Mouse (Mus musculus): ENCODE data around the gene Gm26602.

DNA sequence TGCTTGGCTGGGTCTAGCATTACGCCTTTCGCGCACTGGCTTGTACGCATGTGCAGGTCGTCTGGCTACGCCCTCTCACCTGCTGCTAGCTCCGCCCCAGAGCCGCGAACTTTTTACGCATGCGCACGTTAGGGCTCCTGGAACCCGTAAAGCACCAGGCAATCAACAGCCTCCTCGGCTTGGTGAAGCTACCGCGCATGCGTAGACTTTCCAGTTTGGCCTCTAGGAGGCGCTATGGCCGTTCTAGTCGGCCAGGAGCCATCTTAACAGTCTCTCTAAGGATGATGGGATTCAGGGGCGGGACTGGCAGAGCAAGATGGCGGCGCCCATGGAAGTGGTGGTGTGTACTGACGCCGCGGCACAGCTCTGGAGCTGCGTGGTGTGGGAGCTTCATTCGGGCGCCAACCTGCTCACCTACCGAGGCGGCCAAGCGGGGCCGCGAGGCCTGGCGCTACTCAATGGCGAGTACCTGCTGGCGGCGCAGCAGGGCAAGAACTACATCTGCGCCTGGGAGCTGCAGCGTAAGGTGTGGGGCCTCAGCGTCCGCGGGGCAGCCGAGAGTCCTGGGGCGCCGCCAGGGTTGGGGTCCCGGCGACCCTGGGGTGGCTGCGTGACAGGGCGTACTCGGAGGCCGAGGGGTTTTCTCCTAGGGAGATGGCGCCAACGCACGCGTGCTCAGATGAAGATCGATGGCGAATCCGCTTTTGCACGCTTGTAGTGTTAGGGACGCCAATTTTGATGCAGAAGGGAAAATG, 49.4 kb downstream of the Gm26602 start, which contains the start of gene Wdr18:
- TF ChIP-seq GATA1 (IDR thresholded peaks at IDR 0.05; ENCODE audit: borderline replicate concordance, low read length) (no peak), FLI1 (IDR thresholded peaks at IDR 0.05; ENCODE audit: low read length) (no peak)

Measured in megakaryocyte, embryonic 14.5 days (primary cell).